Mouse (Mus musculus) C2C12 (cell line): ENCODE measurements around the gene Epha4.

Experiments used
- CEBPB ChIP-seq: IDR thresholded peaks from one replicate; pipeline ENCODE4 v1.6.1; 2011; ENCODE audit warnings: low read depth, mild to moderate bottlenecking, control low read depth, moderate library complexity
- CTCF ChIP-seq: IDR thresholded peaks from one replicate; pipeline ENCODE4 v1.5.1; 2011; ENCODE audit not compliant: control insufficient read depth, insufficient read depth, insufficient read length
- FOSL1 ChIP-seq: IDR thresholded peaks from one replicate; pipeline ENCODE4 v1.8.0; 2011; ENCODE audit warnings: mild to moderate bottlenecking, low read length; ENCODE audit not compliant: poor library complexity, insufficient read depth, severe bottlenecking
- MAX ChIP-seq: IDR thresholded peaks from one replicate; pipeline ENCODE4 v1.6.1; 2011; ENCODE audit warnings: mild to moderate bottlenecking, control low read depth
- MYOD1 ChIP-seq: IDR thresholded peaks from one replicate; pipeline ENCODE4 v1.6.1; 2011; ENCODE audit warnings: low read depth; ENCODE audit not compliant: control insufficient read depth, insufficient read length
- MYOG ChIP-seq: IDR thresholded peaks from one replicate; pipeline ENCODE4 v1.6.1; 2011; ENCODE audit not compliant: control insufficient read depth, insufficient read length; ENCODE audit errors: extremely low read depth
- USF1 ChIP-seq: IDR thresholded peaks from one replicate; pipeline ENCODE4 v1.6.1; 2011; ENCODE audit warnings: low read depth, mild to moderate bottlenecking, control low read depth, moderate library complexity

- no peak for TF ChIP-seq MAX
- TF ChIP-seq USF1: no peak
- TF ChIP-seq CTCF: no peak
- no peak for TF ChIP-seq MYOD1
- TF ChIP-seq MYOG: no peak
- TF ChIP-seq CEBPB: no peak
- no peak for TF ChIP-seq FOSL1
Observed at GRCm38 (mm10) chr1:77450201-77450600, 64.7 kb downstream of the Epha4 start.
